Mouse (Mus musculus): ENCODE measurements around the gene Cdk8.

The Cdk8 gene

DNA sequence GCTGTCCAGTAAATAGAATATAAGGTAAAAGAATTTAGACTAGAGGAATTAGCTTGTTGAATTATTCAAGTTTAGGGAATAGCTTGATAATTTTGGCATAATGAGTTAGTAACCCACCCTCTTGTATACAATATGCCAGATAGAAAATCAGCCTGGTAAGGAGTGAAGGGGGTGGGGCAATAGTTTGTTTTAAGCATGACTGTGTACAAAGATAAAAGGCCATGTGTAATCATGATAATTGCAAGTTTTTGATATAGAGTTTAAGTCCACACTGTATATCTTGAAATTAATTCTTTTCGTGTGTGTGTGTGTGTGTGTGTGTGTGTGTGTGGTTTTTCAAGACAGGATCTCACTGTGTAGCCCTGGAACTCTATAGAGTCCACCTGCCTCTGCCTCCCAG lies 3.3 kb downstream of the Cdk8 start:
- DNase-seq, result no peak

DNA sequence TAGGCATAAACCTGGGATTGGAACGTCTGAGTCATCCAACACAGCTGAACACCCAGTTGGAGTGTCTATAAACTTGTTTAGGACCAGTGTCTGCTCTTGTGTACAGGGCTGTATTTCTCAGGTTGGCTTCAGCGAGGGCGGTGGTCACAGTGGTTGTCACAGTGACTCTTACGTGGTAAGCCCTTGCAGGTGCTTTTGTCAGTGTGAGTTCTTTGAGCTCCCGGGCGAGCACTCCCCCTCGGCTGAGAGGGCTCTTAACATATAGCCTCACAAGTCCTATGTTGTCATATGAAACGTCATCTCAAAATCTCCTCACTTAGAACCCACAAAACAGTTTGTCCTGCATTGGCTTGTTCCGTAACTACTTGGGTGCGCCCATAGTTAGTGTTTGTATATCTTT lies 7.2 kb downstream of the Cdk8 start:
- DNase-seq, result no peak

DNA sequence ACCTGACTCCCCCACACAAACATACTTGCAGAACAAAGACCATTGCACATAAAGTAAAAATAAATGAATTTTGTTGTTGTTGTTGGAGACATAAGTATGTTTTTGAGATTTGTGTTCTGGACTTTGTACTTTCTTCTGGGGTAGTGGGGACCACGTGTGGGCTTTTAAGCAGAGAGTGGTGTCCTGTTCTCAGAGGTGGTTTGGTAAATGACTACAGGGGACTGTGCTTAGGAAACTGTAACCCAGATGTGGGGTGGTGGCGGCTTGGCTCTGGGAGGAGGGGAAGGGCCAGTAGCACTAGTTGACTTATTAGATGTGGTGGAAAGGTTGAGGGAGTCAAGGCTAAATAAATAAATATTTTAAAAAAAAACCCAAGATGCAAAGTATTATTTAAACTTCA lies 9.7 kb downstream of the Cdk8 start:
- DNase-seq, result no peak

DNA sequence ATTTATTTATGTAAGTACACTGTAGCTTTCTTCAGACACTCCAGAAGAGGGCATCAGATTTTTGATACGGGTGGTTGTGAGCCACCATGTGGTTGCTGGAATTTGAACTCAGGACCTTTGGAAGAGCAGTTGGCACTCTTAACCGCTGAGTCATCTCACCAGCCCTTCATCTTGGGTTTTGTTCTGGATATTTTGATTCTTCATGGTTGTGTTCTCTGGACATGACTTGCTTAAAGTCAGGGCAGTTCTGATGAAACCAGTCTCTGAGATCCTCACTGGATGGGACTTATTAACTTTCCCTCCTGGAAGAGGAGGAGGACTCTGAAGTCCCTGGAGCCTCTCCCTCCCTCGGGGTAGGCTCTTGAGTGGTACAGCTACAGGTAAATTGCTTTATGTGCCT lies 10.2 kb downstream of the Cdk8 start:
- no peak for DNase-seq

DNA sequence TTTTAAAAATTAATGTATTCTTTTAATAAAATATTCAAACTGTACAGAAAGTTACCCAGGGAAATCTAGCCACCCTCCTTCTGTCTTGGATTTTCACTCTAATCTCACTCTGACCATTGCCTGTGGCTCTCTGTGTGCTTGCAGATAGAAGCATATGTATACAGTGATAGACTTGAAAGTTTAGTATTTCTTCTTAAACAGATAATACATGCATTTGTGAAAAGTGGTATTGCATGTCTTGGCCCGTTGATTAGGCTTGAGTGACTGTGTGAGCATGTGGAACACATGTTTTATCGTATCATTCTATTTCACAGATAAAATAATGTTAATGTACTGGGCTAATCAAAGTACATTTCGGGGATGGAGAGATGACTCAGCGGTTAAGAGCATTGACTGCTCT lies 14.2 kb downstream of the Cdk8 start:
- no peak for DNase-seq

DNA sequence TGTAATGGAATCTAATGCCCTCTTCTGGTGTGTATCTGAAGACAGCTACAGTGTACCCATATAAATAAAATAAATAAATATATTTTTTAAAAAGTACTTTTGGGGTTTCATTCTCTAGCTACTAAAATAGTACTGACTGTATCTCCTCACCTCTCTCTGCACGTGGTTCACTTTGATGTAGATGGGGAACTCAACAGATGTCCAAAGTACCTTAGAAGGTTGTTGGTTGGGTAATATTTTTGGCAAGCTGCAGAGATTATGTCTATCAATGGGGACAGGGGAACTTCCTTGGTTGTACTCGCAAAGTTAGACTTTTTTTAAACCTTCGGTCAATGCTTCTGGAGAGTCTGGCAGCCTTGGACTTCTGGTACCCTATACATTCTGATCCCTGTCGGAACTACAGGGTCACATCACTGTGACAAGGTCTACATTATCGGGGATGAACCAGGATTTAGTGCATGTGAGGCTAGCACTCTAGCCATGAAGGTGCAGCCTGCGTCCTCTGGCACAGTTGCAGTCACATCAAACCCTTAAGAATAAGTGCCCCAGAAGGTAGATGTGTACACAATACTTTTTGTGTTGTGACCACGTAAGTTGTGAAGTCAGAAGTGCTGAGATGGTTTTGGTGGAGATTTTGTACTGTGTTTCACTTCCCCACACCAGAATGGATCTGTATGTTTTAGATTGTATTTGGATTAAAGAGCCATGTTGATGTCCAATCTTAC lies 14.8 kb downstream of the Cdk8 start:
- DNase-seq, result no peak

DNA sequence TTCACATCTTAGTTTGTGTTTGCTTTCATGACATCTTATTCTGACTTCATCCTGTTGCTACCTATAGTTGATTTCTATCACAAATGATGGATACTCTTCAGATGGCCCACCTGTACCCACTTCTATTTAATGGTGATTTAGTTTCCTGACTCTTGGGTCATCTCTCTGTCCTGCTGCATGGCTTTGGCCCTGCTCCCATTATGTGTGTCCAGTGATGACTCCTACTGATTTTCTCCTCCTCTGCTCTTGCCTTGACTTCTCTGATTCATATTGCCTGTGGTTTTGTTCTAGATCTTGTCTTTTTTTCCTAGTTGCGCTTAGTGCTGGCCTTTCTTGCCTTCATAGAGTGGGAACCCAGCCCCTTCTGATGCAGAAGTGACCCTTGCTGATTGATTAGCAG lies 15.4 kb downstream of the Cdk8 start:
- DNase-seq, result no peak

DNA sequence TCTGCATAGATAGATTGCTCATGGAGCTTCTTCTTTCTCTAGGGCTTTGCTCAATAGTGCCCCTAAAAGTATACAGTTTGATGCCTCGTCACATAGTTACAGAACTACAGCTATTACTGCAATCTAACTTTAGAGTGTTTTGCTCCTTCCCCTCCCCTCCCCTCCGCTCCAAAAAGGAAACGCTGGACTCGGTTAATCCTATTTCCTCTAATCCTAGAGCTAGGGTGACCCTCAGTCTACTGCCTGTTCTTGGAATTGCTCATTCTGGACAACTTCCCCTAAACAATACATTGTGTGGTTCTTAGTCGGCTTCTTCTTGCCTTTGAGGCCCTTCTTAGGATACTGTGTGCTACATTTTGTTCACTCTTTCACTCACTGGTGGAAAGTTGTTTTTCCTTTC lies 16.7 kb downstream of the Cdk8 start:
- DNase-seq, result no peak

DNA sequence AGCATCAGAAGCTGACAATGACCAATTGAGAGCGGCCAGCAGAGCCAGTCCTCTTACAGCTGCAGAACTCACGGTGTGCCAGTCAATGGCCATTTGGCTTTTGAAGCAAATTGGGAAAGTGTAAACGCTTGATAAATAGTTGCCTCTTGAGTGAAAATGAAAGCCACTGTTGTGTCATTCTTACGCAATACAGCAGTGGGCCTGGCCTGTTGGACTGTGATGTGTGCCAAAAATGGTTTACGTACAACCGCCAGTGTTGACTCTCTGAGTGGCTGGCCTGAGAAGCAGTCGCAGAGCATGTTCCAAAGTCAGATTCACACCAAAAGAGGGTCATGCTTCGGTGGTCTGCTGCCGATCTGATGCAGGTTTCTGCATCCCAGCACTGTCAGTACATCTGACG lies 17.7 kb downstream of the Cdk8 start:
- no peak for DNase-seq

DNA sequence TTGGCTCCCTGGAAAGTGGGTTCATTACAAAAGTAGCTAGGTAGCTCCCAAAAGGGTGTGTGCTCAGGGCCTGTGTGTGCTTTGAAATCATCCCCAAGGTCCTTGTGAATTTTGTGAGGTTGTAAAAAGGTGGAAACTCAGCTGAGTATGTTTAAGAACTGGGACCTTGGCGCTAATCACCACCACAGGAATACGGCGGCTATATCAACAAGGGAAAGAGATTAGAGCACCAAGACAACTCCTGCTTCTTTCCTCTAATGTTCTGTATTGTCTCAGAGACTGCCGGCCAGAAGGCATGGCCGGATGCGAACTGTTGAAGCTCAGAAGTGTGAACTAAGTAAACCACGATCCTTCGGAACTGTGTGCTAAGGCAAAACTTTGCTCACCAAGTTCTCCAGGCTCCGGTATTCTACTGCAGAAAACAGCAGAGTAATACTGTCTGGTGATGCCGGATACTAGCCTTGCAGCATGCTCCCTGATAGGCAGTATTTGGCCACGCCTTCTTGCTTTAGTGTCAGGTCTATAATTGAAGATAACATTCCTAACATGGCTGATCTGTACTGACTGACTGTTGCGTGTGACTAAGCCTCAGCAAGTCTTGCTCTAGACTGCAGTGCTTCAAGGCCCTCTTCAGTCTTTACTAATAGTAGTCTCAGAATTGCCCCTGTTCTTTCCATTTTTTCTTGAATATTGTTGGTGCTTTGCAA lies 19.5 kb downstream of the Cdk8 start:
- no peak for DNase-seq

DNA sequence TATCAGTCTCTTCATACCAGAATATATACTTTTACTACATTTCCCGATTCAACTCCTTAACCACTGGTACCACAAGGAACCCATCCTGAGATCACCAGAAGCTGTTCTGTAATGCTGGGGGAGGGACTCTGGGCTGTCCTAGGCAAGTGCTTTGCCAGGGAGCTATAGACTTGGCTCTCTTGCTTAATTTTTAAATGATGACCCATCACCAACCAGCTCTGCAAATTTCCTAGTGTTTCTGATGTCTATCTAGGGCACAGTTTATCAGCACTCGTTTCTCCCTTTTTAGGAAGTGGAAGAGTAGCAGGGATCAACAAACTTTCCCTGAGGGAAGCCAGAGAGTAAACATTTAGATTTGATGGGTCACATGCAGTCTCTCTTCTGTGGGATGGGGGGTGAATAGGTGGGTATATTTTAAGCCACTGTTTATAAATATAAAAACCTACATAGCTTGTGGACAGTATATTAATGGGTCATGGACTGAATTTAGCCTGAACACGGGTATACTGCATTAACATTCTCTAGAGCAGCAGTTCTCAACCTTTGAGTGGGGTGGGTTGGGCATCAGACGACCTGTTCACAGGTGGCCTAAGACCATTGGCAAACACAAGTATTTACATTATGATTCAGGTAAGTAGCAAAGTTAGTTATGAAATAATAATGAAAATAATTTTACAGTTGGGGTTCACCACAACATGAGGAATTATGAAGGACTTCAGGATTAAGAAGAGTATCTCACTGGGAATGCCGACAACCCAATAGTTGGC lies 20.8 kb downstream of the Cdk8 start:
- no peak for DNase-seq

DNA sequence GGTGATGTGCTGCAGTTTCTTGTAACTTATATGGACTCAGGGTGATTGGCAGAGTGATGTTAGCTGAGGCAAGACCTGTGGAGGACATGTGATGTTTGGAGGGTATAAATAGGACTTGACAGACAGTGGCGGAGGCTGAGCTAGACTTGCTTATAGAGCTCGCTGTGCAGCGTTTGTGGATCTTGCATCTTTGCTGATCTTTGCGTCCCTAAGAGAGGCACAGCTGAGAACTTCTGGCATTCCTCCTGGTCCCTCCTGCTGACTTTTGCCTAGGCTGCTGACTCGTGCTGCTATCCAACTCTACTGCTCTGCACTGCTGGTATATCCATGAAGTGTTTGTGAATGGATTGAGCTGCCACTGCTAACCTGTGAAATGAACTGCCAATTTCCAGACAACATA lies 22.6 kb downstream of the Cdk8 start:
- DNase-seq, result no peak

DNA sequence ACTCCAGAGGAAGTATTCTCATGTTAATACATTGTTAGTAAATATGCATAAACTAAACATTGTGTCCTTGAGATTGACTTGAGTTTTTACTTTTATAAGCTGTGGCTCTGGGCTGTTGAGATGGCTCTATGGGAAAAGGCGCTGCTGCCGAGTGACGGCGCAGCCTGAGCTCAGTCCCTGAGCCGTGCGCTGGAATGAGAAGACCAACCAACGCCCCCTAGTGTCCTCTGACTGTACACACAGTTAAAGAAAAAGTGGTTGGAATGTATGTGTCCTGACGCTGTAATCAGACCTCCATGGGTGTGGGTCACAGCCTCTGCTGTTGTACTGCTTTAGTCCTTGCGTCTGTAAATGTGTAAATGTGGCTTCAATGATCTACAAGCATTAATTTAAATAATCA lies 29.0 kb downstream of the Cdk8 start:
- DNase-seq, result no peak

DNA sequence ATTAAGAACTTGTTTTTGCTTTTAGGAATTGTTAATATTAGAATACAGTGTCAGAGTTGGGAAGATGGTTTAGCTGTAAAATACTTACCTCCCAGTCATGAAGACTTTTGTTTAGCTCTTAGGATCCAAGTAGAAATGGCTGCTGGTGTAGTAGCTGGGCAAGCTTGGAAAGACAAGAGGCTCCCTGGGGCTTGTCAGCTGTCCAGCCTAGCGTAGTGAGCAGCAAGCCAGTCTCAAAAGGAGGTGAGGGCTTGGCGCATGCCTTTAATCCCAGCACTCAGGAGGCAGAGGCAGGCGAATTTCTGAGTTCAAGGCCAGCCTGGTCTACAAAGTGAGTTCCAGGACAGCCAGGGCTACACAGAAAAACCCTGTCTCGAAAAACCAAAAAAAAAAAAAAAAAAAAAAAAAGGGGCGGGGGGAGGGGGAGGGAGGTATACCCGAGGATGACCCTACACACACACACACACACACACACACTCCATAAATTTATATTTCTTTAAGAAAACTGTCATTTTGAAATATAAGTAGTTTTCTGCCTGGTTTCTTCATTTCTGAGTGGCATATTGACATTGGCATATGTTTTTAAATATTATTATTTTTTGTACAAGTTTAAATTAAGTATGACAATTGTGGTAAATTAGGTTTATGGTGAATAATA lies 35.0 kb downstream of the Cdk8 start:
- no peak for DNase-seq

DNA sequence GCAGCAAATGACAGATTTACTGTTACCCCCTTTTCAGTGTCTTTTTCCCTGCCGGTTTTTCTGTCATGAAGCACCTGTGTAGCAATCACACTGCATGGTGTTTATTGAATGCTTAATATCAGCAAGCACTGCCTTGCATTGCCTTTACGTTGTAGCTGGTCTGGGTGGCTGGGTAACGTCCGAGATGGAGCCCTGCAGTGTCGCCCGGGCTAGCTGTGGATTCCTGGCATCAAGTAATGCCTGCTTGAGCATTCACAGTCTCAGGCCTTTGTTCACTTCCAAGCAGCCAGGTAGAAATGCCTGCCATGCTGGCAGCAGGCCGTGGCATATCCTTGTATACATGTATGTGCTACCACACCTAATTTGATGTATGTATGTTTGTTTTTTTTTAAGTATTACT lies 36.7 kb downstream of the Cdk8 start:
- DNase-seq, result no peak

DNA sequence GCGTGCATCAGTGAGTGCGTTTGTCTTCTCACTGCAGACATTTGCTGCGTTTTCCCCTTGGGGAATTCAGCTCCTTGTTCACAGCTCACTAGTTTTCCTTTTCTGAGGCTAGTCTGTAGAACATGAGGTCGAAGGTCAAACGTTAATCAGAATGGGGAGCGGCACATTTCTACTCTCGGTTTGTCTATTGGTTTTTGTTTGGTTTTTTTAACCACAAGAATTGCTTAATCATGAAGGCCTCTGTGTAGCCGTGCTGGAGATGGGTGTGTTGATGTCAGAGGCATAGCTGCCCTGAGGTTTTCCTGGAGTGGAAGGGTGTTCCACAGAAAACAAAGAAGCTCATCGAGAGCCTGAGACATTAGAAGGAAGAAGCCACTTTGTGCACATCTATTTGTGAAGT lies 39.6 kb downstream of the Cdk8 start:
- no peak for DNase-seq

DNA sequence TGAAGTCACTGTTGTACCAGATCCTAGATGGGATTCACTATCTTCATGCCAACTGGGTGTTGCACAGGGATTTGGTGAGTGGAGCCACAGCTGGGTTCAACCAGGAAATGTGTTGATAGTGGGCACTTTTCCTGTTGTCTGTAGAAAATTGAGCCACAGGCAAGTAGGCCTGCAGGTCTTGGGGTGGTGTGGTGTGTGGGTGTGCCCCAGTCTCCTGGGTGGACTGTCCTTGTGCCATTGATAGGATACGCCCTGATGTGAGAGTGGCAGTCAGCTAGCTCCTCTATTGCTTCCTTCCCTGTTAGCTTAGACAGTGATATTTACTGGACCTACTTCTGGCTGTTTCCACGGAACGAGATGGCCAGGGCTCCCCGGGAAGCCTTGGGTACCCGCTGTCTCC lies 40.6 kb downstream of the Cdk8 start:
- DNase-seq, result no peak

DNA sequence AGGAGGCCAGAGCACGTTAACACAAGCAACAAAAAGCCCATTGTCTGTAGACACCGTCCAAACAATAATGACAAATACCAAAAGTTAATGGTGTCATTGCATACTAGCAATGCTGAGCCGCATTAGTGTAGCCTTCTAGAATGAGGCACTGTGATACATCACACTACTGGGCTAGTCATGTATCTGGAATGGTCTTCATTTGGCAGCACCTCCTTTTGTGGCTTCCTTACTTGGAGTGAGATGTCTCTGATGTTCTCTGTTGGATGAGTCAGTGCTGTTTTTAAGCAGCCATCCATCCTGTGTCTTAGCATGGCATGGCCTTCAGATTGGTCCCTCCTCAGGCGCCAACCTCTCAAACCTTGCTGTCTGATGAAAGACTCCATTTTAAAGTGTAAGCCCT lies 42.1 kb downstream of the Cdk8 start:
- no peak for DNase-seq

DNA sequence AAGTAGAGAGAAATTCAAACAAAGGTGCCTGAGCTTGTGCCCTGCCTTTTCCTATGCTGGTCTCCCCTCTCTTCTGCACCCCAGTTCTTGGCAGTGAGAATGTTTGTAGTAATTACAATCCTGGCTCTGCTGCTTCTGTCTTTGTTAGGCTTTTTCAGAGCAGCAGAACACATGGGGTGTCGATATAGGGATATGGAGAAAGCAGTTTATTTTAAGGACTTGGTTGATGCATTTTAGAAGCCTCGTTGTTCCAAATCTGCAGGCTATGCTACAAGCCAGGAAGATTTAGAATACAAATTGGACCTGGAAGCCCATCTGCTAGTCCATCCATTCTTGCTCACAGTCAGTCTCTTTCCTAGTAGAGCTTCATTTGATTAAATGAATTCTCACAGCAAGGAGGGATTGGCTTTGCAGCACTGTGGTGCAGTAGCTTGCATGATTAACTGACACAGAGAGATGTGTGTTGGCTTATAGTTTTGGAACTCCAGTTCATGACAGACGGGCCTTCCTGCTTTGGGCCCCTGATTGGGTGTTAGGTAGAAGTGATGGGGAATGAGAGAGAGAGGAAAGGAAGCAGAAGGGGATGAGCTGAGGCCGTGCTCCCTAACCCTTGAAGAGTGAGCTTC lies 43.5 kb downstream of the Cdk8 start:
- DNase-seq, result no peak

DNA sequence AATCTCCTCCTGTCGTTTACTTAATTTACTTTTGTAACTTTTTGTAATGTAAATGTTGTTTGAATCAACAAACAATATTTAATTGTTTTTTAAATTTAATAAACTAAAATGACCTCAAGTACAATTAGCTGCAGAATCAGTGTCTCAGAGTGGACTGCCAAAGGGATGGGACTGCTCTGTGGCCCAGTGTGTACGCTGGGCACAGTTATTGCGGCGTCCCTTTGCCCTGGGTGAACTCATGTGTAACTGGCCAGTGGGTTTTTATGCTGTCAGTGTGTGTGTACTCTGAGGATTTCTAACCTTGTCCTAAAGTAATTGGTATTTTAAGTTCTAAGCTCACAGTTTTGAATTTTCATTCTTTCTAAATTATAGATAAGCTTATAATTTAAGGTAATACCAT lies 46.5 kb downstream of the Cdk8 start:
- no peak for DNase-seq

DNA sequence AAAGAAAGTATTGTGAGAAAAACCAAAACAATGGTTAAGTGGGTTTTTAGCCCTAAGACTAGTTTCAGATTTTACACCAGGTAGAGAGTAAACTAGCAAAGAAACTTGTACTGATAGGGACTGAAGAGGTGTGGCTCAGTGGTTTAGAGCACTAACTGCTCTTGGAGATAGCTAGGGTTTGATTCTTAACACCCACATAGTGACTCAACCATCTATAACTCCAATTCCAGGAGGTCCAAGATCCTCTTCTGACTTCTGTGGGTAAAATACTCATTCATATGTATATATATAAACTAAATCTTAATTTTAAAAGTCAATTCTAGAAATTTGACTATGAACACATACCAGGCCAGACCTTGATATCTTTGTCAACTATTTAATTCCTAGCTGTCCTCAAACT lies 49.0 kb downstream of the Cdk8 start:
- no peak for DNase-seq

DNA sequence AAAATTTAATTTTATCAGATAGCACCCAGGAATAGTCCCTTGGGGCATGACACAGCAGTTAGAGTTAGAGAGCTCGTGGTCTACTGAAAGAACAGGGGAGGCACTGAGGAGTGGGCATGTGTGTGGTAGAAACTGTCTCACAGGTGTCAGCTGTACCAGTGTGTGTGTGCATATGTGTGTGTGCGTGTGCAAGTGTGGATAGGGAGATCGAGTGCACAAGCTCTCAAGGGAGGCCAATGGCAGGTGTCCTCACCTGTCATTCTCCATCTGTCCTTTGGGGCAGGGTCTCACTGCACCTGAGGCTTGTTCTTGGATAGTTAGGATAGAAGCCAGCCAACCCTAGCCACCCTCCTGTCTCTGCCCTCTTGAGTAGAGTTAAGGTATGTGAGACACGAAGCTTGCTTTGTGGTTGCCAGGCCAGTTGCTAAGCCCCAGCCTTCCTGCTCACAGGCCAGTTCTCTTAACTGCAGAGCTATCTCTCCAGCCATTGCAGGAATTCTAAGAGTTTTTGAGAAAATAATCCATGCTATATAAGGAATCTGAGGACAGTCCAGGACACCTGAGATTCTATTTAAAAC lies 50.3 kb downstream of the Cdk8 start:
- no peak for DNase-seq
